Mouse (Mus musculus): ENCODE data around the gene Actr2.
"Not testable (repeated sequence)": the region's sequence is repeated elsewhere in the genome, so short reads cannot be mapped to it uniquely, and the experiment has no call there.

Actr2 gene

GRCm38 (mm10) chr11:20045586-20045985, 67.1 kb downstream of the Actr2 start:
- DNase-seq (ENCODE audit: low spot score) = no peak

GRCm38 (mm10) chr11:20043256-20043655, 69.5 kb downstream of the Actr2 start:
- DNase-seq (ENCODE audit: low spot score) = no peak

GRCm38 (mm10) chr11:20042106-20042505, 70.6 kb downstream of the Actr2 start:
- DNase-seq (ENCODE audit: low spot score) = no peak

GRCm38 (mm10) chr11:20041164-20041920, 71.4 kb downstream of the Actr2 start:
- no peak for DNase-seq (ENCODE audit: low spot score)

- DNase-seq (ENCODE audit: low spot score) = no peak
Measured at GRCm38 (mm10) chr11:20038723-20039122, 74.0 kb downstream of the Actr2 start.

- no peak for DNase-seq (ENCODE audit: low spot score)
Measured at GRCm38 (mm10) chr11:20037739-20038138, 75.0 kb downstream of the Actr2 start.

- no peak for DNase-seq (ENCODE audit: low spot score)
Measured at GRCm38 (mm10) chr11:20035972-20036371, 76.7 kb downstream of the Actr2 start.

- DNase-seq (ENCODE audit: low spot score) = no peak
Measured at GRCm38 (mm10) chr11:20035343-20035928, 77.3 kb downstream of the Actr2 start.

- DNase-seq (ENCODE audit: low spot score) = no peak
Measured at GRCm38 (mm10) chr11:20034337-20034947, 78.3 kb downstream of the Actr2 start.

- peak; percentile 53 for DNase-seq (ENCODE audit: low spot score)
Measured at GRCm38 (mm10) chr11:20033541-20034160, 79.1 kb downstream of the Actr2 start.

GRCm38 (mm10) chr11:20031536-20031935, 81.2 kb downstream of the Actr2 start:
- DNase-seq (ENCODE audit: low spot score) = no peak

GRCm38 (mm10) chr11:20030973-20031372, 81.7 kb downstream of the Actr2 start:
- DNase-seq (ENCODE audit: low spot score) = not testable (repeated sequence)

GRCm38 (mm10) chr11:20029014-20029413, 83.7 kb downstream of the Actr2 start:
- DNase-seq (ENCODE audit: low spot score) = no peak

DNA sequence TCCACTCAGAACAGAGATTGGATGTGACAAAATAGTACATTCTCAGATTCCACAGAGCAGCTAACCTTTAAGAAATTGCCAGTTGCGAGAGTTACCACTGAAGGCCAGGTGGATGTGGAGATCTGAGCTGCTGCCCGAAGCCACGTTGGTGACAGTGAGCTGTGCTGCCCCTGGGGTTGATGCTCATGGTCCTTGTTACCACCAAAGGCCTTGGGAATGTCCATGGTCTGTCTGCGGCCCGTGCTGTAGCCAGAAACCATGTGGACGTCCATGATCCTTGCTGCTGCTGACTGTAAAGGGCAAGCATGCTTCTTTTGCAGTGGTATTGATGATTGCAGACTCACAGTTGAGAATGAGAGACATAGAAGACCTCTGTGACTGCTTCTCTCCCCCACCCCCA, 84.3 kb downstream of the Actr2 start:
- DNase-seq (ENCODE audit: low spot score) = no peak

DNA sequence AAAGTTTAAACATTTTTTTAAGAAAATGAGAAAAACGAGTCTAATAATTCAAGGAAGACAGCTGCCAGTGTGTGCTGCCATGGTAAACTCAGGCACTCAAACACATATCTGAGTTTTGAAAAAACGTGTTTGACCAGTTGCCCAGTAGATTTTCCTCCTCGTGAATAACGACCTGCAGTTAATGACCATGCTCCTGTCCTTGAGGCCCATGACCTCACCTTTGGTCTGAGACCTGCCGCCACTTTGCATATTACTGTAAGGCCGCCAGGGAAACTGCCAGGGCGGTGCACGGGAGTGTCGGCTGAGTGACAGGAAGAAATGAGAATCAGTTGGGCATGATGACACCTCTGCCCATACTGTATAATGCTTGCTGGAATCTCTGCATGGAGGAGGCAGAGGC, 85.0 kb downstream of the Actr2 start:
- no peak for DNase-seq (ENCODE audit: low spot score)

- DNase-seq (ENCODE audit: low spot score) = no peak
Measured at GRCm38 (mm10) chr11:20025899-20026298, 86.8 kb downstream of the Actr2 start.

DNA sequence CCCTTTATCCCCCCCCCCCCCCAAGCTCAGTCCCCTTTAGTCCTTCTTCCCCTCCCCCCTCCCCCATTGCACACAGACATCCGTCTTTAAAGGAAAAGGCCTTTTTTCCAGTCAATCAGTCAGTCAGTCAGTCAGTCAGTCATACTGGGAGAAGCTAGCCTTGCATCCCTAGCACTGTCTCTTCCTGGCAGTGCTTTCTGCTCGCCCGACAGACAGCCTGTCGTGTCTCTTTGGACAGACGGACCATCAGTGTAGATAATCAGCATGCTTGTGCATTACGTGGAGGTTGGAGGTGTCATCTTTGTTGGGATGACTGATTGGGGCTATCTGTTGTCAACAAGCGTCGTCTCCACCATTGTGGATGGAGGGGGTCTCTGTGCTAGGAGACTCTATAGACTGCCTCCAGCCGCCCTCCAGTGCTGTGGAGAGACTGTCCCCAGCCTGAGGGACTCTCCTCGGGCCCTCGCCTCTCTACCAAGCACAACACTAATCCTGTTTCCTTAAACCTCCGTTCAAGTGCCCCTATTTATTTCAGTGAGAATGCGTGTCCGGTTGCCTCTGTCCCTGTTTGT, 89.7 kb downstream of the Actr2 start:
- no peak for DNase-seq (ENCODE audit: low spot score)

- no peak for DNase-seq (ENCODE audit: low spot score)
Measured at GRCm38 (mm10) chr11:20022462-20022861, 90.3 kb downstream of the Actr2 start.

GRCm38 (mm10) chr11:20020720-20021119, 92.0 kb downstream of the Actr2 start:
- DNase-seq (ENCODE audit: low spot score) = no peak

DNA sequence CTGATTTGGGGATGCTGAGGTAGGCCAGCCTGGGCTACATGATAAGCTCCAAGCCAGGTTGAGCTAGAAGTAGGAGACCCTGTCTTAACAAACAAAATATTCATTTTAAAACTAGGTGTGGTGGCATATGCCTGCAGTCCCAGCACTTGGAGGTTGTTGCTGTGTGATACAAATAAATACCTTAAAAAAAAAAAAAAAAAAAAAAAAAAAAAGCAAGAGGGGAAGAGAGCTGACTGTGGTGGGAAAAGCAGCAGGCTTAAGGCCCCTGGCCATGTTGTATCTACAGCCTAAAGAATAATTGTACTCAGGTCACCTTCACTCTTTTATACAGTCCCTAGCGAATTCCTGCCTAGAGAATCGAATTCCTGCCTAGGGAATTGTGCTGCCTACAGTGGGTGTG, 93.8 kb downstream of the Actr2 start:
- DNase-seq (ENCODE audit: low spot score) = no peak

- DNase-seq (ENCODE audit: low spot score) = no peak
Measured at GRCm38 (mm10) chr11:20017937-20018336, 94.8 kb downstream of the Actr2 start.

DNA sequence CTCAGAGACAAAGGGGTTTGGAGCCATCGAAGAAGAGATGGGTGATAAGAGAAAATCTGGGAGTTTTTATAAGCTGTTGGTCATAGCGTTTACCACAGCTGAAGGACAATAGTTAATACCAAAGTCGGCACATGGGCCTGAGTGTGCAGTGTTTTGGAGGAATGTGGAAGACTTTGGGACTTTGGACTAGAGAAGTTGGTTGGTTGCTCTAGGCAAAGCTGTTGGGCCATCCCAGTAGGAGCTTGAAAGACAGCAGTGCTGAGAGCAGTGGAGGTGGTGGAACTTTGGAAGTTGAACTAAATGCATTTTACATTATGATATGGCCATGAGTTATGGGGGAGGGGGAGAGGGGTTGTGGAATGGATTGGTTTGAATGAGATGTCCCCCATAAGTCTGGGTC, 99.3 kb downstream of the Actr2 start:
- no peak for DNase-seq (ENCODE audit: low spot score)

All from testis, postnatal 14 days (tissue).